Mouse (Mus musculus) stomach, embryonic 14.5 days (tissue): Measurements from ENCODE around the gene Rps11. TPM values are rescaled to one million over a fixed set of nuclear protein-coding genes. Genes with fewer than 3 reads are reported as not detected.

Experiments
- ATAC-seq: fragments of 200-750 bp; cut with Nextera tagmentation; 2 replicates; pipeline ENCODE4 v1.8.0; 2017; ENCODE audit warnings: low read depth, moderate TSS enrichment; ENCODE audit not compliant: insufficient number of reproducible peaks, insufficient read depth, low FRiP score
- H3K27ac ChIP-seq: fragments of 300-500 bp; sonication (generic); 2 replicates; pipeline ENCODE4 v1.5.1; 2014; ENCODE audit warnings: mild to moderate bottlenecking, low read length, moderate library complexity, mixed read lengths
- H3K27me3 ChIP-seq: fragments of 300-500 bp; sonication (generic); 2 replicates; pipeline ENCODE4 v1.6.1; 2014; ENCODE audit warnings: low read length, control low read depth, mixed read lengths; ENCODE audit not compliant: control insufficient read depth, insufficient read depth
- H3K36me3 ChIP-seq: fragments of 300-500 bp; sonication (generic); 2 replicates; pipeline ENCODE4 v1.6.1; 2014; ENCODE audit warnings: mild to moderate bottlenecking, control low read depth, low read length, moderate library complexity, mixed read lengths; ENCODE audit not compliant: control insufficient read depth, insufficient read depth
- H3K4me1 ChIP-seq: fragments of 300-500 bp; sonication (generic); 2 replicates; pipeline ENCODE4 v1.6.1; 2014; ENCODE audit warnings: low read length, control low read depth, mixed read lengths; ENCODE audit not compliant: control insufficient read depth, insufficient read depth
- H3K4me2 ChIP-seq: fragments of 300-500 bp; sonication (generic); replicated peaks from 2 replicates; pipeline ENCODE4 v1.6.1; 2014; ENCODE audit warnings: low read depth, low read length, control low read depth
- H3K4me3 ChIP-seq: fragments of 300-500 bp; sonication (generic); 2 replicates; pipeline ENCODE4 v1.5.1; 2014; ENCODE audit warnings: low read depth, low read length, control low read depth
- H3K9ac ChIP-seq: fragments of 300-500 bp; sonication (generic); replicated peaks from 2 replicates; pipeline ENCODE4 v1.6.1; 2014; ENCODE audit warnings: low read depth, mild to moderate bottlenecking, control low read depth, low read length, moderate library complexity, mixed read lengths
- H3K9me3 ChIP-seq: fragments of 300-500 bp; sonication (generic); 2 replicates; pipeline ENCODE4 v1.6.1; 2016; ENCODE audit warnings: low read depth, low read length, control low read depth; ENCODE audit not compliant: control insufficient read depth
- WGBS: fragments of 180-500 bp; shearing (Covaris S2); extraction: QIAGEN DNeasy Blood & Tissue Kit; methylation state at CpG from one replicate; pipeline ENCODE4 v1.1.7; 2014; 5-methylcytosine and 5-hydroxymethylcytosine counted together
- polyA plus RNA-seq: library from polyadenylated mRNA; unstranded; fragments of >200 nt; fragmentation: Nextera tagmentation; extraction: Ambion mirVana; gene quantifications from 2 replicates; pipeline ENCODE4 v1.2.1, GENCODE M21; 2014

Gene Rps11
- polyA plus RNA-seq, 1 experiment from 2014 or later, result 1,777 TPM

GRCm38 (mm10) chr7:45086084-45086483 is 38.2 kb downstream of the Rps11 start:
- H3K27ac ChIP-seq, result no peak overlapping the region
- H3K36me3 ChIP-seq, result peaks cover 57% of the 10 kb centered on the region
- ATAC-seq, result no peak
- WGBS, result 75% methylated on average over 4 of the region's 4 CpGs
- no peak overlapping the region for H3K4me2 ChIP-seq
- H3K9ac ChIP-seq, result no peak overlapping the region
- H3K9me3 ChIP-seq, result no peaks in the 10 kb centered on the region
- no peak overlapping the region for H3K4me3 ChIP-seq
- H3K4me1 ChIP-seq, result peaks cover 3% of the 10 kb centered on the region; the same call in 1 of the 2 replicates
- no peaks in the 10 kb centered on the region for H3K27me3 ChIP-seq

- no peaks in the 10 kb centered on the region for H3K27me3 ChIP-seq
- no peak for ATAC-seq
- 83% methylated on average over 22 of the region's 22 CpGs for WGBS
- H3K4me3 ChIP-seq, result no peak overlapping the region
- no peak overlapping the region for H3K9ac ChIP-seq
- H3K36me3 ChIP-seq, result peaks cover 52% of the 10 kb centered on the region
- no peaks in the 10 kb centered on the region for H3K9me3 ChIP-seq
- no peak overlapping the region for H3K4me2 ChIP-seq
- H3K27ac ChIP-seq, result no peak overlapping the region
- no peaks in the 10 kb centered on the region for H3K4me1 ChIP-seq
Measured at GRCm38 (mm10) chr7:45083300-45083890, 40.8 kb downstream of the Rps11 start.

- H3K4me1 ChIP-seq, result no peaks in the 10 kb centered on the region
- H3K27me3 ChIP-seq, result no peaks in the 10 kb centered on the region
- H3K9ac ChIP-seq, result no peak overlapping the region
- H3K36me3 ChIP-seq, result peaks cover 45% of the 10 kb centered on the region
- ATAC-seq, result no peak
- no peak overlapping the region for H3K27ac ChIP-seq
- no peaks in the 10 kb centered on the region for H3K9me3 ChIP-seq
- H3K4me2 ChIP-seq, result no peak overlapping the region
- WGBS, result 70% methylated on average over 25 of the region's 25 CpGs
- no peak overlapping the region for H3K4me3 ChIP-seq
Measured at GRCm38 (mm10) chr7:45082401-45083299, 41.6 kb downstream of the Rps11 start.

- H3K36me3 ChIP-seq, result peaks cover 36% of the 10 kb centered on the region
- no peaks in the 10 kb centered on the region for H3K4me1 ChIP-seq
- no peak overlapping the region for H3K27ac ChIP-seq
- no peak overlapping the region for H3K4me2 ChIP-seq
- no peak for ATAC-seq
- WGBS, result 54% methylated on average over 5 of the region's 5 CpGs
- no peak overlapping the region for H3K9ac ChIP-seq
- no peaks in the 10 kb centered on the region for H3K9me3 ChIP-seq
- no peak overlapping the region for H3K4me3 ChIP-seq
- no peaks in the 10 kb centered on the region for H3K27me3 ChIP-seq
Measured at GRCm38 (mm10) chr7:45081016-45081415, 43.2 kb downstream of the Rps11 start.

GRCm38 (mm10) chr7:45079856-45080255 is 44.4 kb downstream of the Rps11 start:
- 1% methylated on average over 10 of the region's 10 CpGs for WGBS
- no peak overlapping the region for H3K27ac ChIP-seq
- no peaks in the 10 kb centered on the region for H3K9me3 ChIP-seq
- no peak overlapping the region for H3K4me2 ChIP-seq
- H3K4me3 ChIP-seq, result no peak overlapping the region
- H3K36me3 ChIP-seq, result peaks cover 28% of the 10 kb centered on the region
- 0 out of 2 replicates have a peak, but pooled peaks have one; percentile 34 for ATAC-seq
- H3K9ac ChIP-seq, result no peak overlapping the region
- no peaks in the 10 kb centered on the region for H3K4me1 ChIP-seq
- H3K27me3 ChIP-seq, result no peaks in the 10 kb centered on the region

GRCm38 (mm10) chr7:45078513-45078912 is 45.7 kb downstream of the Rps11 start:
- no peaks in the 10 kb centered on the region for H3K4me1 ChIP-seq
- no peak overlapping the region for H3K9ac ChIP-seq
- H3K9me3 ChIP-seq, result no peaks in the 10 kb centered on the region
- H3K27ac ChIP-seq, result no peak overlapping the region
- H3K27me3 ChIP-seq, result no peaks in the 10 kb centered on the region
- H3K4me3 ChIP-seq, result no peak overlapping the region
- ATAC-seq, result no peak; the same call in 1 of the 2 replicates
- H3K36me3 ChIP-seq, result peaks cover 20% of the 10 kb centered on the region
- H3K4me2 ChIP-seq, result no peak overlapping the region
- WGBS, result 33% methylated on average over 9 of the region's 9 CpGs

GRCm38 (mm10) chr7:45077829-45078228 is 46.4 kb downstream of the Rps11 start:
- no peak for ATAC-seq
- Histone ChIP-seq H3K4me2 (no peak overlapping the region), H3K27me3 (no peaks in the 10 kb centered on the region), H3K9ac (no peak overlapping the region), H3K4me3 (no peak overlapping the region), H3K27ac (no peak overlapping the region), H3K4me1 (no peaks in the 10 kb centered on the region), H3K9me3 (no peaks in the 10 kb centered on the region), H3K36me3 (peaks cover 14% of the 10 kb centered on the region)
- 91% methylated on average over 2 of the region's 2 CpGs for WGBS

GRCm38 (mm10) chr7:45077322-45077721 is 46.9 kb downstream of the Rps11 start:
- H3K4me2 ChIP-seq, result no peak overlapping the region
- H3K4me1 ChIP-seq, result no peaks in the 10 kb centered on the region
- no peaks in the 10 kb centered on the region for H3K9me3 ChIP-seq
- peaks cover 8% of the 10 kb centered on the region for H3K36me3 ChIP-seq
- no peak for ATAC-seq
- no peak overlapping the region for H3K4me3 ChIP-seq
- no peak overlapping the region for H3K27ac ChIP-seq
- H3K27me3 ChIP-seq, result no peaks in the 10 kb centered on the region
- 88% methylated on average over 14 of the region's 14 CpGs for WGBS
- no peak overlapping the region for H3K9ac ChIP-seq
